Mouse (Mus musculus) C2C12 (cell line): ENCODE results near the gene Yipf1. TPM values are rescaled to one million over a fixed set of nuclear protein-coding genes. Genes with fewer than 3 reads are reported as not detected.

Experiments used
- H3K27me3 ChIP-seq: one replicate; pipeline ENCODE4 v1.6.1; 2011; ENCODE audit not compliant: control insufficient read depth, insufficient read depth, insufficient read length
- H3K36me3 ChIP-seq: one replicate; pipeline ENCODE4 v1.6.1; 2011; ENCODE audit not compliant: control insufficient read depth, insufficient read depth
- H3K4me3 ChIP-seq: one replicate; pipeline ENCODE4 v1.5.1; 2011; ENCODE audit warnings: mild to moderate bottlenecking, control low read depth; ENCODE audit not compliant: poor library complexity, insufficient read depth, severe bottlenecking
- H3K79me2 ChIP-seq: one replicate; pipeline ENCODE4 v1.6.1; 2011; ENCODE audit not compliant: control insufficient read depth, insufficient read depth
- H3K79me3 ChIP-seq: one replicate; pipeline ENCODE4 v1.6.1; 2011; ENCODE audit warnings: low read depth, control low read depth
- H3ac ChIP-seq: one replicate; pipeline ENCODE3; 2011; ENCODE audit warnings: low read depth; ENCODE audit not compliant: control insufficient read depth, insufficient read length
- CEBPB ChIP-seq: IDR thresholded peaks from one replicate; pipeline ENCODE4 v1.6.1; 2011; ENCODE audit warnings: low read depth, mild to moderate bottlenecking, control low read depth, moderate library complexity
- CTCF ChIP-seq: IDR thresholded peaks from one replicate; pipeline ENCODE4 v1.5.1; 2011; ENCODE audit not compliant: control insufficient read depth, insufficient read depth, insufficient read length
- FOSL1 ChIP-seq: IDR thresholded peaks from one replicate; pipeline ENCODE4 v1.8.0; 2011; ENCODE audit warnings: mild to moderate bottlenecking, low read length; ENCODE audit not compliant: poor library complexity, insufficient read depth, severe bottlenecking
- MAX ChIP-seq: IDR thresholded peaks from one replicate; pipeline ENCODE4 v1.6.1; 2011; ENCODE audit warnings: mild to moderate bottlenecking, control low read depth
- MYOD1 ChIP-seq: IDR thresholded peaks from one replicate; pipeline ENCODE4 v1.6.1; 2011; ENCODE audit warnings: low read depth; ENCODE audit not compliant: control insufficient read depth, insufficient read length
- MYOG ChIP-seq: IDR thresholded peaks from one replicate; pipeline ENCODE4 v1.6.1; 2011; ENCODE audit not compliant: control insufficient read depth, insufficient read length; ENCODE audit errors: extremely low read depth
- USF1 ChIP-seq: IDR thresholded peaks from one replicate; pipeline ENCODE4 v1.6.1; 2011; ENCODE audit warnings: low read depth, mild to moderate bottlenecking, control low read depth, moderate library complexity
- polyA plus RNA-seq: library from polyadenylated mRNA; unstranded; fragments of >200 nt; fragmentation: generic; extraction: Trizol; gene quantifications from one replicate; pipeline ENCODE4 v1.2.1, GENCODE M21; 2012; ENCODE audit warnings: missing spikeins

Gene Yipf1
- polyA plus RNA-seq, 1 experiment: 35.1 TPM

- Histone ChIP-seq H3ac (no peak overlapping the region), H3K79me2 (no peaks in the 10 kb centered on the region), H3K79me3 (no peaks in the 10 kb centered on the region), H3K27me3 (peaks cover 36% of the 10 kb centered on the region), H3K36me3 (no peaks in the 10 kb centered on the region), H3K4me3 (no peak overlapping the region)
- TF ChIP-seq MAX (no peak), USF1 (no peak), MYOG (no peak), FOSL1 (no peak), CTCF (no peak), CEBPB (no peak), MYOD1 (no peak)
Measured at GRCm38 (mm10) chr4:107302832-107303231, 11.3 kb upstream of the Yipf1 start.

DNA sequence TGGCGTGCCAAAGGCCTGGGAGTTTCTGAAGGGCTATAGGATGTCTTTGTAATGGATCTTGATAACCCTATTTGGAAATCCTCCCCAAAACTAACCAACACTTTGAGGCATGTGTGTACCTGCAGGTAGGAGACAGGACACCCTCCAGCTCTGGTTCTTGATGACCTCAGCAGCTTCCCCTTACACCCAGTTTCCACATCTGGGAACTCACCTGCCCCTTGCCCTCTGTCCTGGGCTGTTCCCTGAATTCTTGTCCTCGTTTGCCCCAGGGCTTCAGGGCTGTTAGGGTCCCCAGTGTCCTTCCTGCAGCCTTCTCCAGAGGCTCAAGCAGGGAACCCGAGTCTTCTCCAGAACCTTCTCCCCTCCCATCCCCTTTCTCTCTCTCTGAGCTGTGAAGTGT lies 10.6 kb upstream of the Yipf1 start:
- H3K79me2 ChIP-seq: no peaks in the 10 kb centered on the region
- H3K4me3 ChIP-seq: no peak overlapping the region
- TF ChIP-seq CEBPB (no peak), MYOD1 (no peak), USF1 (no peak), MYOG (no peak), FOSL1 (no peak), CTCF (no peak), MAX (no peak)
- H3K36me3 ChIP-seq: no peaks in the 10 kb centered on the region
- peaks cover 36% of the 10 kb centered on the region for H3K27me3 ChIP-seq
- no peak overlapping the region for H3ac ChIP-seq
- H3K79me3 ChIP-seq: no peaks in the 10 kb centered on the region

DNA sequence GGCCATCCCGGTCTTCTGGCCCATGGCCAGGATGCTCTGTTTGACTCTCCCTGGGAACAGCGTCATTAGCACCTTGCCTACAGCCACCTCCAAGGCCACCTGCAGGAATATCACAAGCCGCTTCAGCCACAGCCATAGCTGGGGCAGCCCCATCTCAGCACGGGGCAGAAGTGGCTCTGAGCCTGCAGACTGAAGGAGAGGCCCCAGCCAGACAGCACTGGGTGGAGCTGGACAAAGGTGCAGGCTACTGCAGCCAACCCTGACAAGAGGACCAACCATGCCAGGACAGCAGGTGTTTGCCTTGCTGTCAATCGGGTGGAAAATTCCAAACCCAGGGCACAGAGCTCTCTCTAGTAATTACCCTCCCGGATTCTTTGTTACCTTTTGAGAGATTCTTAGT lies 7.2 kb upstream of the Yipf1 start, which contains the start of gene Dio1:
Dio1 (minus strand) TSS at position 204 of the 400 bp plus-strand sequence.
- Histone ChIP-seq H3K4me3 (no peak within 1 kb of the TSS), H3K79me3 (no peaks in the 10 kb centered on the region), H3ac (no peak within 1 kb of the TSS), H3K79me2 (no peaks in the 10 kb centered on the region), H3K27me3 (peaks cover 40% of the 10 kb centered on the region), H3K36me3 (no peaks in the 10 kb centered on the region)
- TF ChIP-seq MAX: no peak
- no peak for TF ChIP-seq CEBPB
- no peak for TF ChIP-seq FOSL1
- no peak for TF ChIP-seq MYOD1
- TF ChIP-seq CTCF: no peak
- TF ChIP-seq USF1: no peak
- no peak for TF ChIP-seq MYOG

GRCm38 (mm10) chr4:107314479-107314805 lies 279 bp downstream of the Yipf1 start:
- H3K4me3 ChIP-seq: peak overlapping the region; percentile 53
- H3K36me3 ChIP-seq: no peaks in the 10 kb centered on the region
- no peaks in the 10 kb centered on the region for H3K27me3 ChIP-seq
- H3ac ChIP-seq: peak overlapping the region; percentile 64
- no peaks in the 10 kb centered on the region for H3K79me3 ChIP-seq
- no peak for TF ChIP-seq MYOD1
- no peak for TF ChIP-seq CTCF
- no peak for TF ChIP-seq FOSL1
- TF ChIP-seq MYOG: no peak
- TF ChIP-seq MAX: no peak
- no peak for TF ChIP-seq CEBPB
- TF ChIP-seq USF1: no peak
- H3K79me2 ChIP-seq: no peaks in the 10 kb centered on the region

DNA sequence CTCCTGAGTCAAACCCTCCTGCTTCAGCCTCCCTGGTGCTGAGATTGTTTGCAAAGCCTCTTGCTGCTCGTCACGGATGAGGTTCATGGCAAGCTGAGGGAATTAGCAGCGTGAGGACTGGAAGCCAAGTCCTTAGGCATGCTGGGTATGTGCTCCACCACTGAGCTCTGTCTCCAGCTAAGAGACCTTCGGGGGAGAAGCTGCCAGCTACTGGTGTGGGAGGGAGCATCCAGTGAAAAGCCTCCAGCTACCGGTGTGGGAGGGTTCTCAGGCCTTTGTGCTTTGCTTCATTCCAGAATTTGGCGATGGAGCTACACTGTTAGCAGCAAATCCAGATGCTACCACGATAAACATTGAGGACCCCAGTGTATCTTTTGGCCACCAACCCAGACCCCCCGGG lies 4.5 kb downstream of the Yipf1 start:
- H3K79me2 ChIP-seq: no peaks in the 10 kb centered on the region
- H3ac ChIP-seq: no peak overlapping the region
- H3K36me3 ChIP-seq: peaks cover 15% of the 10 kb centered on the region
- H3K4me3 ChIP-seq: no peak overlapping the region
- H3K27me3 ChIP-seq: no peaks in the 10 kb centered on the region
- H3K79me3 ChIP-seq: no peaks in the 10 kb centered on the region
- TF ChIP-seq MYOD1 (no peak), FOSL1 (no peak), MAX (no peak), MYOG (no peak), USF1 (no peak), CEBPB (no peak), CTCF (no peak)

DNA sequence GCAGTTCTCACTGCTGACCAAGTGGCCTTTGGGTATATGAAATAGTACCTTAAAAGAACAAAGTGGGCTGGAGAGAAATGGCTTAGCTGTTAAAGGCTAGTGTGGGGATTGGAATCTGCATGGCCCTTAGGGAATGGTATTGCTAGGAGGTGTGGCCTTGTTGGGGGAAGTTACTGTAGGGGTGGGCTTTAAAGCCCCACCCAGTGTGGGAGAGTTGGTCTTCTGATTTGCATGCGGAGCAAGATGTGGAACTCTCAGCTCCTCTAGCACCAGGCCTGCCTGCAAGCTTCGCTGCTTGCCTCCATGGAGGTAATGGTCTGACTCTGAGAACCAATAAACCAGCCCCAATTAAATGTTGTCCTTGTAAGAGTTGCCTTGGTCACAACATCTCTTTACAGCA lies 6.9 kb downstream of the Yipf1 start:
- TF ChIP-seq FOSL1 (no peak), CTCF (no peak), MYOG (no peak), USF1 (no peak), MYOD1 (no peak), MAX (no peak), CEBPB (no peak)
- Histone ChIP-seq H3K36me3 (peaks cover 15% of the 10 kb centered on the region), H3K79me3 (no peaks in the 10 kb centered on the region), H3K79me2 (no peaks in the 10 kb centered on the region), H3K4me3 (no peak overlapping the region), H3K27me3 (no peaks in the 10 kb centered on the region), H3ac (no peak overlapping the region)
